Mouse (Mus musculus) MEL-GATA-1-ER (cell line): ENCODE data around the gene Snd1.

Experiments
- DNase-seq: peaks from one replicate; pipeline ENCODE4 v3.0.0-alpha.2; 2012; ENCODE audit warnings: low read depth; ENCODE audit errors: extremely low read depth

The Snd1 gene

DNA sequence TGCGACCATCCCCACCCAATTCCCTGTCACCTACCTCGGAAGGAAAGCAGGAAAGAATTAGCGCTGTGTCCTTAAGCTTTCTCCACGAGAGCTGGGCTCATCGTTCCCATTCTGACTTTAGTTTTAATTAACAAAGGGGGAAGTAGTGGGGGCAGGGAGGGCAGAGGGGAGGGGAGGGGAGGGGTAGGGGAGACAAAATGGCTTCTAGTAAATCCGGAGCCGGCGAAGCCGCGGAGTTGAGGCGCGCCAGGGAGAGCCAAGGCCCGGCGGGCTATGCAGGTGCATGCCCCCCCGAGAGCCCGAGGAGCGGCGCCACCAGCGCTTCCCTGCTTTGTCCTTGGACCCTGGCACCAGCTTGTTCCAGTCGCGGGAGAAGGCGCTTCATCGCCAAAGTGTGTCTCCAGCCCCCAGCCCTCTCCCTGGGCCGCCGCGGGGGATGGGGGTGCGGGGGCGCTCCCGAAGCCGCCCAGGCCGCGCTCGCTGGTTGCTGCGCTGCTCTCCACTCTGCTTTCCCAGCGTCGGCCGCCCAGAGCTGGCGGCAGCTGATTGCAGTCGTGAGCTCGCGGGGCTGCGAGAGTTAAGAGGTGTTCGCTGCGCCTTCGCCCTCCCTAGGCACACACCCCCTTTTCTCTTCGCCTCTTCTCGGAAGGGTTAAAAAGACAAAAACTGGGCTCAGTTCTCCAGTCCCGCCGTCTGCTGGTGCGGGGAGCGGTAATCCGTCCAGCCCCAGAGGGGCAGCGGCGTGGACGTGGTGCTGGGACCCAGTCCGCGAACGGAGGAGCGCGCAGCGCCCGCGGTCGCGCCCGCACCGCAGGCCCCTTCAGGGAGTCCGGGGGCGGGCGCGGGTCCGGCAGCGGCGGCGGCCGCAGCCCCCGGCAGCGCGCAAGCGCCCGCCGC is 357.2 kb downstream of the Snd1 start:
- no peak for DNase-seq

GRCm38 (mm10) chr6:28832751-28833291 is 357.9 kb downstream of the Snd1 start:
- no peak for DNase-seq

- no peak for DNase-seq
Measured at GRCm38 (mm10) chr6:28833380-28833822, 358.5 kb downstream of the Snd1 start.

DNA sequence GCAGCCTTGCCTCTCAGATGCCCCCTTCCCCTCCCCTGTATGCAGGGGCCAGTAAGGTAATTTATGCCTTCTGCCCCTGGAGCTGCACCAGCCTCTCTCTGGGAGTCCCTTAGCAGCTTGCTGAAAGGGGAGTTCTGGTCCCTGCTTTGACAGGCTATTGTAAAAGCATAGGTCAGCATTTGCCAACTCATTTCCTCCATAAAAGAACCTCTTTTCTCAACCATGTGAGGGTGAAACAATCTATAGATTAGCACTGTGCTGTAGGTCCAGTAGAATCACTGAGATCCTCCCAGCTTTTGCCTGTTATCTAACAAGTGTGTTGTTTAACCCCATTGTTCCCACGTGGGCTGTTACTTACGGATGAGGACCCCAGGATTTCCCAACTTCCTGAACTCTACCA is 359.1 kb downstream of the Snd1 start:
- no peak for DNase-seq

GRCm38 (mm10) chr6:28836600-28836999 is 361.7 kb downstream of the Snd1 start:
- no peak for DNase-seq

GRCm38 (mm10) chr6:28841569-28841968 is 366.6 kb downstream of the Snd1 start:
- DNase-seq, result no peak

DNA sequence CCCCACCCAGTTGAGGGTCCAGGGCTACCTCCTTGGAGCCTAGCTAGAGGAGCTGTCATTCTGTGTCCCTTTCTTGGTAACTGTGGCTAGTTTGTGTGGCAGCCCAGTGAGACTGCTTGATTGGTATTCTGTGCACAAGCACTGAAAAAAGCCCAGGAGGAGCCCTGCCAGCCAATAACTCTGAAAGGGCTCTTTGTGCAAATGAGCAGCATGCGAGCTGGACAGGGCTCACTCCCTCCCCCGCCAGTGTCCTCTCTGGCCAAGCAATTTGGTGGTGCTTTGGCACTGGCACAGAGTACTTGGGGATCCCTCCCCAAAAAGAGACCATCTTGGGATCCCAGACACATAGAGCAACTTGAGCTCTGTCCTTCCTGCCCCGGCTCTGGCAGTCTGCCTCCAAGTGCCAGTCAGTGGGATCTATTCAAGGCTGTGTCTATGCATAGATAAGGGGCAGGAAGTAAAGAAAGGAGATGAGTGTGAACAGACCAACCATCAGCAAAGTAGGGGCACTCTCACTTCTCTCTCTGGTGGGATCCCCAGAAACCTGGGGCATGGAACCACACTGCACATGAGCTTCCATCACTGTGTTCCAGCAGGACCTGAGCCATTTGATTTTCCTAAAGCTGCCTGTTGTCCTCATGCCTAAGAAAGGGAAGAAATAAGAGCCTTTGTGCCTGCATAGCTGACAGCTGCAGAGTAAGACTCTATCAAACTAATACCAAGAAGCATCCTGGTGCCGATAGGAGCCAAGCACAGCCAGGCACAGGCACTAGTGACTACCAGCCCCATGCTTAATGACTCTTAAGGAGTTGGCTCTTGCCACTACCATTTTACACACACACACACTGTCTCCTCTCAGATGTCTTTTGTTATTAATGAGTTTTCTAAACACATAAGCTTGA is 367.7 kb downstream of the Snd1 start:
- peak; percentile 12 for DNase-seq

DNA sequence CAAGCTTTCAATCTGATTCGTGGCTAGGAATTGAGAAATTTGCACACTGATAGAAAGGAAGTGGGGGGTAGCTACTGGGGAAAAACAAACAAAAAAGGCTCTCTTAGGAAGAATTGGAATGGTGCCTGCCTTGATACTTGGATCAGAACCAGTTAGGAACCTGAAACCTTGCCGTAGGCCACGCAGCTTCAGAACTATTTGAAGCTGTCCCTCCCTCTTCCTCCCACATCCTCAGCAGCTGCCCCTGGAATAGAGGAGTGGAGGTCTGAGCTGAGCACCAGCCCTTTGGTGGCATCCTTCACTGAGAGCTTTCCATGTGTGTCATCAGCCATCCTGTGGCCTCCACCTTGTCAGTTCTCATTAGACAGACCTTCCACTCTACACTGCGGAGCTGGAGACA is 370.7 kb downstream of the Snd1 start:
- no peak for DNase-seq

GRCm38 (mm10) chr6:28847616-28848015 is 372.7 kb downstream of the Snd1 start:
- no peak for DNase-seq

GRCm38 (mm10) chr6:28848285-28848794 is 373.4 kb downstream of the Snd1 start:
- DNase-seq, result no peak

DNA sequence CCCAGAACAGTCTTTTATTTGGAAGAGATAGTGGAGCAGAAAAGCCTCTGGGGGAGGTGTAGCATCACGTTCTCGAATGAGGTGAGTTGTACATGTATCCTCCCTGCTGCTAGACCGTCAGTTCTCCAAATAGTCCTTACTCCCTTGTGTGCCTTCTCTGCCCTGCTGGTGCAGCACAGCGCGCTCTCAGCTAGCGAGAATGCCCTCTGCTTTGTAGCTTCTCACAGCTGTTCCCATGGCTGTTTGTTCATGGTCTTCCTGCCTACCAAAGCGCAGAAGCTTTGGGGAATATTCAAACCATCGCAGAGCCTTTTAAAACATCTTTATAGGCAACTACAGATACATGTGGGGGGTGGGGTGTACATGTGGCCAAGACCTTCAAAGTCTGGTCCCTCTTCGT is 374.0 kb downstream of the Snd1 start:
- no peak for DNase-seq

DNA sequence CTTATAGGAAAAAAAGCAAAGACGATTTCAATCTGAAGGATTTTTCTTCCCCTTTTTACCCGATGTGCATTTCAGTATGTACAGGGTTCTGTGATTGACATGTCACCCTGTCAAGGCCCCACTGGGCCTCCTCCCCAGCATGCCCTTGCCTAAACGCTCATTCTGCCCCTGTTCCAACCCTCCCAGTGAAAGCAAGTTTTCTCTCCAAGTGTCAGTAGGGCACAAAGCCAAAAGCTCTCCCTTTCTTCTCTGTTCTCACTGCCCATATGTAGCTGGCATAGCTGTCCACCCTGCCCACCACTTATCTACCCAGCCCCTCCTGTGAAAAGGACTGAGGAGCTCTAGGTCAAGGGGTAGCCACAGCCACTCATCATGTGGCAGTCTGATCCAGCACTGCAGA is 374.4 kb downstream of the Snd1 start:
- no peak for DNase-seq

GRCm38 (mm10) chr6:28850326-28850900 is 375.5 kb downstream of the Snd1 start:
- no peak for DNase-seq

GRCm38 (mm10) chr6:28852342-28852741 is 377.4 kb downstream of the Snd1 start:
- no peak for DNase-seq

DNA sequence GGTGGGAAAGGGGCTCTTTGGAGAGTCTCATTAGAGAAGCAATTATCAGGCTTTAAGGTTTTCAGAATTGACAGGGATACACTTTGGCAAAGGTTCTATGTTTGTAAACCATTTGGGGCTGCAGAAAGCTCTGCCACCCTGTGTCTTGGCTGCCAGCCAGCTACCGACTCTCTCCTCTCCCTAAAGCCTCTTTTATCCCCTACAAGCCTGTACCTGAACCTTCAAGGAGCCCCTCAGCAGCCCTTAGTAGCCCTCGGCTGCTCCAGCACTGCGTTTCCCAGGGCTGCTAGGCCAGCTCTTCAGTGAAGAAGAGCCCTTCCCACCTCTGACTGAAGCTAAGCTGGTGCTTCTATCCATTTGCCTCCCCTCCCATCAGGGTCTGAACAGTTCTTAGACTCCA is 378.2 kb downstream of the Snd1 start:
- no peak for DNase-seq

DNA sequence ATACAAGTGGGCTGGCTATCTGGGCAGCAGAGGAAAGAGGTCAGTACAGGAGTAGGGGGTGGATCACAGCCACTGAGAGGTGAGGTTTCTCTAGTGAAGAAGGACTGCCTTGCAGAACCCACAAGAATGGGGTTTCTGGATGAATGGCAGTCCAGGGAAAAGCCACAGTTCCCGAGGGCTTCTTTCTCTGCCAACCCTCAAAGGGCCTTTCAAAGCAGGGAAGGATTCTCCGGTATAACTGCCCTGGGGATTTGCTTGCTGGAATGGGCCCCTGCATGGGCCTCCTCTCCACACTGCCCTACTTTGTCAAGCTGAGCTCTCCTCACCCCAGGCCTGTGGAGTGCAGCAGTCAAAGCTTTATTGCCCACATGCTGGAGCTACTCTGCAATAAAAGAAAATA is 378.7 kb downstream of the Snd1 start:
- no peak for DNase-seq

DNA sequence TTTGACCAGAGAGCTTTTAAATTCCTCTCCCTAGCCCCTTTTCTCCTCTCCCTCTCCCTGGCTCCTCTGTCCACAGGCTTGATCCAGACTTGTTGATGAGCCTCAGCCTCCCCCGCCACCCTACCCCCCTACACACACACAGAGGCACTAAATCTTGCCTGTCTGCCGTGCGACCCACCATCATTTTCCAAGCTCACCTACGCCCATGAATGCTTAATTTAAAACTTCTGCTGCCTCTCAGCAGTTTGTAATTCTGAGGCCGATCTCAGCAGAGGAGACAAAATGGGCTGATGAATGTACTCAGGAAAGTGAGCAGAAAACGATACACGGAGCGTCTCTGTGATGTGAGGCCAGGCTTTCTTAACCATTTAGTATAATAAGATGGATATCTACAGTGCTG is 379.7 kb downstream of the Snd1 start:
- no peak for DNase-seq

DNA sequence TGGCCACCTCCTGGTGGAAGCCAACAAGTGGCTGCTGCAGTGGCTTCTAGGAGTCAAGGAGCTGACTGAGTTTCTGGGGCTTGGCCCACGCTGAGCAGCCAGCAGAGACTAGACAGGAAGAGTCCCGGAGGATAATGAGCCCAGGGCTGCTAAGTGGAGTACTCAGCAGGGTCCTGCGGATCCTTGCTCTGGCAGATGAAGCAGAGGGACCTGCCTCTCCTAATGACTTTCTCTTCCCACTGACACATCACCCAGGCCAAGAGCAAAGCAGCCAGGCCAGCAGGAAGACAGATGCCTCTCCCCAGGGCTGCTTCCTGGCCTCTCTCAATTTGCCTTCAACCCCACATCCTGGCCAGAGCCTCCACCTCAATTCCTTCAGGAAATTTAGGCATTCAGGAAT is 380.5 kb downstream of the Snd1 start:
- no peak for DNase-seq

- DNase-seq, result no peak
Measured at GRCm38 (mm10) chr6:28856789-28857188, 381.9 kb downstream of the Snd1 start.

- peak; percentile 67 for DNase-seq
Measured at GRCm38 (mm10) chr6:28857198-28858180, 382.6 kb downstream of the Snd1 start.
